Mouse (Mus musculus) limb, embryonic 15.5 days (tissue): ENCODE measurements around the gene Hist1h4h. TPM values are rescaled to one million over a fixed set of nuclear protein-coding genes. Genes with fewer than 3 reads are reported as not detected.
A peak's percentile ranks its signal among the peaks of the same experiment; 100 is the strongest.
"Not testable (repeated sequence)": the region's sequence is repeated elsewhere in the genome, so short reads cannot be mapped to it uniquely, and the experiment has no call there.

Source experiments
- ATAC-seq: fragments of 200-750 bp; cut with Nextera tagmentation; 2 replicates; pipeline ENCODE4 v1.8.0; 2017; ENCODE audit warnings: low read depth, moderate TSS enrichment; ENCODE audit not compliant: insufficient number of reproducible peaks, low FRiP score, low TSS enrichment
- H3K27ac ChIP-seq: fragments of 300-500 bp; sonication (generic); 2 replicates; pipeline ENCODE4 v1.5.1; 2015; ENCODE audit warnings: moderate library complexity, mild to moderate bottlenecking, inconsistent platforms
- H3K27me3 ChIP-seq: fragments of 300-500 bp; sonication (generic); 2 replicates; pipeline ENCODE4 v1.6.1; 2015; ENCODE audit warnings: inconsistent platforms
- H3K36me3 ChIP-seq: fragments of 300-500 bp; sonication (generic); 2 replicates; pipeline ENCODE4 v1.6.1; 2015; ENCODE audit warnings: inconsistent platforms
- H3K4me1 ChIP-seq: fragments of 300-500 bp; sonication (generic); 2 replicates; pipeline ENCODE4 v1.6.1; 2015; ENCODE audit warnings: inconsistent platforms
- H3K4me2 ChIP-seq: fragments of 300-500 bp; sonication (generic); 2 replicates; pipeline ENCODE4 v1.6.1; 2015; ENCODE audit warnings: mild to moderate bottlenecking, inconsistent platforms
- H3K4me3 ChIP-seq: fragments of 300-500 bp; sonication (generic); 2 replicates; pipeline ENCODE4 v1.5.1; 2015; ENCODE audit warnings: mild to moderate bottlenecking, inconsistent platforms
- H3K9ac ChIP-seq: fragments of 300-500 bp; sonication (generic); 2 replicates; pipeline ENCODE4 v1.6.1; 2015; ENCODE audit warnings: inconsistent platforms
- H3K9me3 ChIP-seq: fragments of 300-500 bp; sonication (generic); 2 replicates; pipeline ENCODE4 v1.6.1; 2016; ENCODE audit warnings: inconsistent platforms
- WGBS: fragments of 180-500 bp; shearing (Covaris S2); methylation state at CpG from one replicate; pipeline ENCODE4 v1.1.7; 2015; 5-methylcytosine and 5-hydroxymethylcytosine counted together
- polyA plus RNA-seq: library from polyadenylated mRNA; unstranded; fragments of >200 nt; fragmentation: Nextera tagmentation; extraction: Ambion mirVana; gene quantifications from 2 replicates; pipeline ENCODE4 v1.2.1, GENCODE M21; 2015

The Hist1h4h gene
- polyA plus RNA-seq, 1 experiment from 2014 or later: 6.3 TPM

- H3K4me3 ChIP-seq: no peak overlapping the region
- H3K36me3 ChIP-seq: no peaks in the 10 kb centered on the region
- H3K9me3 ChIP-seq: no peaks in the 10 kb centered on the region
- H3K27me3 ChIP-seq: no peaks in the 10 kb centered on the region
- no peak overlapping the region for H3K9ac ChIP-seq
- H3K4me2 ChIP-seq: no peak overlapping the region
- no peak overlapping the region for H3K27ac ChIP-seq
- H3K4me1 ChIP-seq: no peaks in the 10 kb centered on the region
- WGBS: 81% methylated on average over 2 of the region's 2 CpGs
- no peak for ATAC-seq
Observed at GRCm38 (mm10) chr13:23564482-23564881, 33.6 kb downstream of the Hist1h4h start.

DNA sequence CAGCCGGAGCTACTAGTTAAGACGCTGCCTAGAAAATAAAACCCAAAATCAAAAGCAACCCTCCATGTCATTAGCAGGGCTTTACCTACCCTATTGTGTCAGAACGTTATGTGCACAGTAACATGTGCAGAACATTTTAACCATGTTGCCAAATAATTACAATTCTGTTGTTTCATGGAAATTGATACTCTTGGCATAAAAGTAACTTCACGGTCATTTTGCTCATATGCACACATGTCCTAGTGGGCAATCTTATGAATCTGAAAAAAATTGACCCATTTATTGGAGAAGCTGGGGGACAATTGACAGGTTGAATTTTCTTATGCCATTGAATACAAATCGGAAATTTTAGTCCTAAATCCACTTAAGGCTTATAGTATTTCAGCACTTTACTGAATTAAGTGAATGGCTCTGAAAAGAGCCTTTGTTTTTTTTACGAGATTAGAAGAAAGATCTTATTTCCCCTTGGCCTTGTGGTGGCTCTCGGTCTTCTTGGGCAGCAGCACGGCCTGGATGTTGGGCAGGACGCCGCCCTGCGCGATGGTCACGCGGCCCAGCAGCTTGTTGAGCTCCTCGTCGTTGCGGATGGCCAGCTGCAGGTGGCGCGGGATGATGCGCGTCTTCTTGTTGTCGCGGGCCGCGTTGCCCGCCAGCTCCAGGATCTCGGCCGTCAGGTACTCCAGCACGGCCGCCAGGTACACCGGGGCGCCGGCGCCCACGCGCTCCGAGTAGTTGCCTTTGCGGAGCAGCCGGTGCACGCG is 39.6 kb downstream of the Hist1h4h start:
- H3K27me3 ChIP-seq, H3K36me3 ChIP-seq, ATAC-seq, H3K9me3 ChIP-seq: not testable (repeated sequence)
- Histone ChIP-seq H3K4me3 (peak overlapping the region; percentile 43), H3K9ac (0 out of 2 replicates have a peak overlapping the region, but pooled peaks have one; percentile 35), H3K27ac (peak overlapping the region; percentile 94), H3K4me2 (peak overlapping the region; percentile 53), H3K4me1 (peaks cover 16% of the 10 kb centered on the region)
- WGBS: under 1% methylated on average over 23 of the region's 41 CpGs

- H3K4me3 ChIP-seq: peak within 1 kb of the TSS; percentile 43
- peak within 1 kb of the TSS; percentile 40 for H3K9ac ChIP-seq
- peak; percentile 91 for ATAC-seq
- no peaks in the 10 kb centered on the region for H3K9me3 ChIP-seq
- H3K4me1 ChIP-seq: peaks cover 17% of the 10 kb centered on the region
- WGBS: under 1% methylated on average over 18 of the region's 18 CpGs
- no peaks in the 10 kb centered on the region for H3K27me3 ChIP-seq
- peak within 1 kb of the TSS; percentile 53 for H3K4me2 ChIP-seq
- no peaks in the 10 kb centered on the region for H3K36me3 ChIP-seq
- peak within 1 kb of the TSS; percentile 94 for H3K27ac ChIP-seq
Observed at GRCm38 (mm10) chr13:23571022-23571503, 40.2 kb downstream of the Hist1h4h start, which contains the start of the genes Hist1h2ae and Hist1h2bg. Hist1h2ae (minus strand) TSS chr13:23571220. Hist1h2bg (plus strand) TSS chr13:23571396.

GRCm38 (mm10) chr13:23571504-23572217 is 40.8 kb downstream of the Hist1h4h start:
- WGBS: under 1% methylated on average over 17 of the region's 34 CpGs
- H3K4me2 ChIP-seq: peak overlapping the region; percentile 53
- not testable (repeated sequence) for ATAC-seq

GRCm38 (mm10) chr13:23572218-23573033 is 41.6 kb downstream of the Hist1h4h start:
- Histone ChIP-seq H3K9ac (peak overlapping the region; percentile 40; the same call in 1 of the 2 replicates), H3K4me2 (peak overlapping the region; percentile 53), H3K27ac (peak overlapping the region; percentile 94), H3K9me3 (no peaks in the 10 kb centered on the region), H3K36me3 (no peaks in the 10 kb centered on the region), H3K4me3 (peak overlapping the region; percentile 43), H3K4me1 (peaks cover 30% of the 10 kb centered on the region), H3K27me3 (no peaks in the 10 kb centered on the region)
- ATAC-seq: no peak
- WGBS: 23% methylated on average over 2 of the region's 2 CpGs

More at GRCm38 (mm10) chr13:23571504-23572217, 40.8 kb downstream of the Hist1h4h start:
- peaks cover 23% of the 10 kb centered on the region for H3K4me1 ChIP-seq
- H3K9me3 ChIP-seq, H3K36me3 ChIP-seq, H3K27me3 ChIP-seq: not testable (repeated sequence)
- H3K9ac ChIP-seq: peak overlapping the region; percentile 40
- H3K4me3 ChIP-seq: peak overlapping the region; percentile 43
- peak overlapping the region; percentile 94 for H3K27ac ChIP-seq

DNA sequence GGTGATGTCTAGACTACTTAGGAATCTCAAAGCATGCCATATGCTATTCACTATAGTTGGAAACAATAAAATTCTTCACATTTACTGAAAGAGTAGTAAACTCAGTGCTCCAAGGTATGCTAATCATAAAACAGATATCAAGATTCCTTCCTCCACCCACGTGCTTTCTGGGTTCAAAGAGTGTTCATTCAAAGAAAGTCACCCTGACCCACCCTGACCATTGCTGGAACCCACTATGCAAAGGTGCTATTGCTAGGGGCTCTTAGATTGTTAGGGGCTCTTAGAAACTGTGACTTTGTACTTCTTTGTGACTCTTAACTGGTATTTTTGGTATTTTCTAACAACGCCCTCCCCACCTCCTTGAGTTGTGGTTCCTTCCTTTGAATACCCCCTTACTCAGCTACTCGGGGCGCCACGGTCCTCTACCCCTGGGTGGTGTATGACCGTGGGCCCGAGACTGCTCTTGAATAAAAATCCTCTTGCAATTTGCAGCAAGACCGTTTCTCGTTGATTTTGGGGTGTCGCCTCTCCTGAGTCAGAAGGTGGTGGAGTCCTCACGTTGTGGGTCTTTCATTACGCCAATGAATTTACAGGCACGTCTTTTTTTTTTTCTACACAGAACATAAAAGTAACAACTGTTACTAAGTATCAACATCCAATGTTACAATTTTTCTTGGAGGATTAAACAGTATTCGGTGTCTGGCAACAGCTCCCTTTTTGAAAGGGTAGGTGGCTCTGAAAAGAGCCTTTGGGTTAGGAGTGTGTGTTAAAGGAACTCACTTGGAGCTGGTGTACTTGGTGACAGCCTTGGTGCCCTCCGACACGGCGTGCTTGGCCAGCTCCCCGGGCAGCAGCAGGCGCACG is 42.4 kb downstream of the Hist1h4h start:
- not testable (repeated sequence) for H3K9me3 ChIP-seq, H3K36me3 ChIP-seq, ATAC-seq, H3K27me3 ChIP-seq
- Histone ChIP-seq H3K4me1 (peaks cover 30% of the 10 kb centered on the region), H3K4me3 (peak overlapping the region; percentile 43), H3K9ac (peak overlapping the region; percentile 40), H3K27ac (peak overlapping the region; percentile 94), H3K4me2 (peak overlapping the region; percentile 53)
- WGBS: 6% methylated on average over 20 of the region's 20 CpGs

- peak within 1 kb of the TSS; percentile 43 for H3K4me3 ChIP-seq
- not testable (repeated sequence) for H3K9me3 ChIP-seq, H3K27me3 ChIP-seq, H3K36me3 ChIP-seq
- peak; percentile 87 for ATAC-seq
- peak within 1 kb of the TSS; percentile 40 for H3K9ac ChIP-seq
- H3K27ac ChIP-seq: peak within 1 kb of the TSS; percentile 94
- H3K4me1 ChIP-seq: peaks cover 30% of the 10 kb centered on the region
- WGBS: under 1% methylated on average over 39 of the region's 42 CpGs
- H3K4me2 ChIP-seq: peak within 1 kb of the TSS; percentile 57
Observed at GRCm38 (mm10) chr13:23573898-23574524, 43.2 kb downstream of the Hist1h4h start, which contains the start of the genes Hist1h2bf and Hist1h2ad. Hist1h2bf (minus strand) TSS chr13:23574196. Hist1h2ad (plus strand) TSS chr13:23574381.

DNA sequence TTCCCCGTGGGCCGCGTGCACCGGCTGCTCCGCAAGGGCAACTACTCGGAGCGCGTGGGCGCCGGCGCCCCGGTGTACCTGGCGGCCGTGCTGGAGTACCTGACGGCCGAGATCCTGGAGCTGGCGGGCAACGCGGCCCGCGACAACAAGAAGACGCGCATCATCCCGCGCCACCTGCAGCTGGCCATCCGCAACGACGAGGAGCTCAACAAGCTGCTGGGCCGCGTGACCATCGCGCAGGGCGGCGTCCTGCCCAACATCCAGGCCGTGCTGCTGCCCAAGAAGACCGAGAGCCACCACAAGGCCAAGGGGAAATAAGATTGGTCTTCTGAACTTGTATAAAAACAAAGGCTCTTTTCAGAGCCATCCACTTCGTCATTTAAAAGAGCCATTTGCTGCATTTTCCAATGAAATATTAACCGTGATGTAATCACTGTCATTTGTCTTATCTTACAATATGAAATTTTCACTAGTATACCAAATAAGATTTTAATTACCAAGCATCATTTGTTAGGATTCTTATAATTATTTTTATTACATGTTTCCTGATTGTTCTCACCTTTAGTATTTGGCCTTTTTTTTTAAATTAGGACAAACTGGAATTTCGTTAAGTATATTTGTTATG is 43.8 kb downstream of the Hist1h4h start:
- not testable (repeated sequence) for ATAC-seq, H3K9me3 ChIP-seq, H3K36me3 ChIP-seq, H3K9ac ChIP-seq, H3K27me3 ChIP-seq
- peaks cover 30% of the 10 kb centered on the region for H3K4me1 ChIP-seq
- peak overlapping the region; percentile 57 for H3K4me2 ChIP-seq
- 1% methylated on average over 14 of the region's 39 CpGs for WGBS
- peak overlapping the region; percentile 94 for H3K27ac ChIP-seq
- peak overlapping the region; percentile 43 for H3K4me3 ChIP-seq

DNA sequence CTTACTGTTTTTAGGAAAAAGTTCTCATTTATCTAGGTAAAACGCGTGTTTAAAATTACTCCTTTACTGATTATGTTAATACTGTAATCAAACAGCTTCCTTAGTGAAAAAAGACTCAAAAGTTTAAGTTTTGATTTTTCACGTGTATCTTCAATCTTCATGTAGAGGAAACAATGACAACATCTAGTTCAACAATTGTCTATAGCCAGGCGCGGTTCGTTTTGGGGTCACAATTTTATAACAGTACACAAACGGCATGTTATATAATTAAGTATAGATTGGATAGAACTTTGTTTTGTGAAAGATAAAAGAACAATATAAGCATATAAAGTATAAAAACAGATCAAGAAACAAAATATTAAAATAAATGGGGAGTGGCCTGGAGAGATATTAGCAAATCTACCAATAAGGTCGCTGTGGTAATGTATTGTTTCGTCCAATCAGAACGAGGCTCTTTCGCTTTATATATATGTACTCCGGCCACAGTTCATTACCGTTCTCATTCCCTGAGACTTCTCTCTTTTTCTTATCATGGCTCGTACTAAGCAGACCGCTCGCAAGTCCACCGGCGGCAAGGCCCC is 44.5 kb downstream of the Hist1h4h start, which contains the start of gene Hist1h3d:
Hist1h3d (plus strand) TSS at position 493 of the 581 bp plus-strand sequence.
- whole genome bisulfite sequencing: under 1% methylated on average over 18 of the region's 18 CpGs
- peak; percentile 62; the same call in 1 of the 2 replicates for ATAC-seq
- peaks cover 25% of the 10 kb centered on the region for H3K4me1 ChIP-seq
- H3K9me3 ChIP-seq: no peaks in the 10 kb centered on the region
- H3K4me3 ChIP-seq: peak within 1 kb of the TSS; percentile 43
- H3K27ac ChIP-seq: peak within 1 kb of the TSS; percentile 86
- peak within 1 kb of the TSS; percentile 57 for H3K4me2 ChIP-seq
- H3K9ac ChIP-seq: peak within 1 kb of the TSS; percentile 50
- no peaks in the 10 kb centered on the region for H3K27me3 ChIP-seq
- no peaks in the 10 kb centered on the region for H3K36me3 ChIP-seq
